Mouse (Mus musculus) hematopoietic stem cell, adult 5-6 weeks (primary cell): Measurements from ENCODE around the gene Vps37c. TPM values are rescaled to one million over a fixed set of nuclear protein-coding genes. Genes with fewer than 3 reads are reported as not detected.
A peak's percentile ranks its signal among the peaks of the same experiment; 100 is the strongest.

ENCODE experiments used
- ATAC-seq, 2 experiments: fragments of 125-278 bp in 1 of 2; replicated peaks in 1 of 2; 2 replicates each; pipeline ENCODE4 v1.8.0; 2016 to 2017; ENCODE audit warnings: inconsistent platforms in 2 of 2, mild to moderate bottlenecking in 2 of 2, moderate number of reproducible peaks in 2 of 2, low read depth in 1 of 2, moderate TSS enrichment in 1 of 2; ENCODE audit not compliant: low FRiP score in 2 of 2, poor library complexity in 2 of 2, severe bottlenecking in 2 of 2, insufficient read depth in 1 of 2, low TSS enrichment in 1 of 2
- total RNA-seq: library from RNA; stranded (forward); fragments of 172-1452, 232-1000 nt; gene quantifications from 2 replicates; pipeline ENCODE4 v1.2.3, GENCODE M21; 2017

Vps37c gene
- total RNA-seq, 1 experiment from 2014 or later = 11.7 TPM

DNA sequence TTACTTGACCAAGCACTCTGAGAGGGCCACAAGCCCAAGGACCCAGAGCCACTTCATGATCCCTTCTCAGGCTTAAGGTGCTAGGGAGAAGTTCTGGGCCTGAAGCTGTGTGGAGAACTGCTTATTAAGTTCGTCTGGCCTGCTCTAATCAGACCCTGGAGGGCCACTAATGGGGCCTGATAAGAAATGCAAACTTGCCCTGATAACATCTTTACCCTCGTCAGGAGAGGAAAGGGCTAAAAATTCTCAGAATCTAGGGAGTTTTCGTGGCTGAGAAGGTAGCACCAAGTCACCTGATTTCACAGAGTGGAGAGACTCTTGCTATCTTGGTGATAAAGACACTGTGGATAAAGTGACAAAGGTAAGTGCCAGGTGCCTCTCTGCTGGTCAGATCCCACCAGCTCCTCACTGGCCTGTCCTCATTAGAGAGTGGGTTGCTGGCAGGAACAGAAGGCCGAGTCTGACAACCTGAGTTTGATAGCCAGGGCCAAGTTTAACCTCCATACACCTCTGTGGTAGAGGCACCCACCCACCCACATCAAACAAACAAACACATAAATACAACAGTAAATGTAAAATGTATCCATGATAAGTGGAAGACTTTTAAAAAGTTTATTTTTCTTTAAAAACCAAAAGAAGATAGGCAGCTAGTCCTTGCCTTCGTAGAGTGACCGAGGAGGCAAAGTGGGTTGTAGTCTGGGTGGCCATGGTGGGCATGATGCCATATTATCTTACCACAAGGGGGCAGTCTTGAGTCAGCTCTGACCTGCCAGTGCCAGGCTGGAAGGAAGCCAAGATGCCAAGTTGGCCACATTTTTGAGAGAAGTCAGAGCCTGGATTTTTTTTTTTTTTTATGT lies 10.4 kb upstream of the Vps37c start, which contains the start of gene Pga5:
TSS of gene Pga5 (minus strand) at position 157 of the 857 bp plus-strand sequence.
- ATAC-seq = peak in 1 of 2 experiments; percentile 79; a peak in 2 of 4 replicates

DNA sequence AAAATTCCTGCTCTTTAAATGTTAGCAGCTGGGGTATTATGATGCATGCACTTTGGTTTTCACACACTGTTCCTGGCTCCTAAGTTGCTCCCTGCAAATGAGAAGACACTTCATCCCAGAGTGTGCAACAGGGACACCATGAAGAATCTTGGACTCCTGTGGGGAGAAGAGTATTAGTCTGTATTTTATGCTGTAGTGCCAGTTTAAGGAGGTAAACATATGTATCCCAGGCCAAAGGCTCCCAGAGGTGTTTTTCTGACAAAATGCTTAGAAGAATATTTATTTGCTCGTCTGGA lies 9.8 kb upstream of the Vps37c start:
- no peak for ATAC-seq

DNA sequence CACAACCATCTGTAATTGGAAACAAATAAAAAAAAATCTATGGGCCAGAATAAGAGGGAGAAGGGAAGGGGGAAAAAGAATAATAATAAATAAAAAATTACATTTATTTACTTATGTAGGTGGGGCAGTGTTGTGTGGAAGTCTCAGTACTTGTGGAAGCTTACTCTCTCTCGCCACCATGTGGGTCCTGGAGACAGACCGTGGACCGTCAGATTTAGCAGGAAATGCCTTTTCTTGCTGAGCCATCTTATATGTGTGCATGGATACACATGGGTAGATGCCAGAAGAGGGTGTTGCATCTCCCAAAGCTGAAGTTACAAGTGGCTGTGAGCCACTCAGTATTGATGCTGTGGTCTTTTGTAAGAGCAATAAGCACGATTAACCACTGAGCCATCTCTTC lies 7.0 kb upstream of the Vps37c start:
- no peak for ATAC-seq

DNA sequence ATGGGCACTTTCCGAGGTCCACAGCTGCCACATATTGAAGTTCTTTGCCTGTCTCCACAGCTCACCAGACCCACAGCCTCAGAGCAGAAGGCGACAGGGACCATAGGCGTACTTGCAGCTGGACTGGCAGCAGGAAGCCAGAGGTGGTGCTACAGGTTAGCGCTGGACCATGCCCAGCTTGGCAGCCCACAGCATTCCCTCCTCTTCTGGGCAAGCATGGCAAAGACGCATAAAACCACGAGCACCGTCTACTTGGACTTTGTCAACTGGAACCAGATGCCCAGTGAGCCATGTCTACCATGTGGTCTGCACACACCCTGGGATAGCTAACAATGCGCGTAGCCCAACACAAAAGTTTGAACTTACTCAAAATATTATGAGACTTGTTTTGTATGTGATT lies 3.5 kb upstream of the Vps37c start:
- no peak for ATAC-seq

DNA sequence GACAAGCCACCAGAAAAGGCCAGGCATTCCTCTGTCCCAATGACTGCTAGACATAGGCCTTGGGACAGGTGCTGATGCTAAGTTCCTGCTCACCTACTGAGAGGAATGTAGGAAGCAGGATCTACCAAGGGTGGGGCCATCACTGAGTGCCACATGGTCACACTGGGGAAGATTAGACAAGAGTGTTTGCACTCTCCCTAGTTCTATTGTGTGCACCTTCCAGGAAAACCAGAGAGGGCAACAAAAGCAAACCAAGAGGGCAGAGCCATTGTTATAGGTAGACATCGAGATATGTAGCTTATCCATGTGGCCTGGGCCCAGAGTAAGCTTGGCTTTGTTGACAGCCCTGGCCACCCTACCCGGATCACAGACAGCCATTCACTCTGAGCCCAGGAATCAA lies 2.8 kb upstream of the Vps37c start:
- ATAC-seq = no peak

DNA sequence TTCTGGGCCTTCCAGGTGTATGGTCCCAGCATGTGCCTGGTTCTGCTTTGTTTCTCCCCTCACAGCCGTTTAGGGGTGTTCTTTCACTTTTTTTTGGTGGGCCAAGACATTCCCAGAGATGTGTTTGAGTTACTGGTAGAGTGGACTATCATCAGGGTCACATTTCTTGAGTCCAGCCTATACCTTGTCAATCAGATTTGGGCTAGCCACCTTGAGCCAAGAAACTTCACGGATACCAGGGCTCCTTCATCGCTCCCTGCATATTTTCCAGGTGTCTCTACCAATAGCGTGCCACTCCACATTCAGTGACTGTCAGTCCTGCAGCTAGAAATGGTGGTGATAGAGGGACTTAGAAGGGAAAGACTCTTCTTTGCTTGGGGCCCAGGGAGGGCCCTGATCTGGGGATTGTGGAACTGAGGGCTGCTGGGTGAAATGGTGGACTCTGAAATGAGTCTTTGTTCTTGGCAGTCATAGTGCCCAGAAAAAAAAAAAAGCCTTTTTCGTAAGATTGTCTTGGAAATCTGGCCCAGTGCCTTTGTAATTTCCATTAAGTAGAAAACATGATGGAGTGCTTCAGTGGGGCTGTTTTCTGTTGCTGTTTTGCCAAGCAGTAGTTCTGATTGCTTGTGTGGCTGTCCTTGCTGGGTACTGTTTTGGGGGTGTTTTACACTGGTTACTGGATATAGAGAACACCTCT lies 1.1 kb downstream of the Vps37c start:
- ATAC-seq = no peak

DNA sequence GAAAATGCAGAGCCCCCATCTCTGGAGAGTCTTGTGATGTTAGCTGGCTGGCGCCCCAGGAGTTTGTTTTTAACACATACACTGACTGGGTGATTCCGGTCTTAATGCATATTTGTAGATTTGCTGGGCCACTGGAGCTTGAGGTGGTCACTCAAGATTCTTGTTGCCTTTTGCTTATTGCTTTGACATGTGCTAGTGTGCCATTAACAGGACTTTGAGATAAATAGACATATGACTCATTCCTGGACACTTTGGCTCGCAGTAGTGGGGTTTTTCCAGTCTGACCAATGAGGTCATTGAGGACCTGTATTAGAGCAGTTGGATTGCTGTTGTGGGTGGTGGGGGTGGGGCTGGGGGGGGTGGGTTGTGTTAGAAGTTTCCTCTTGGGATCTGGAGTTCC lies 1.8 kb downstream of the Vps37c start:
- ATAC-seq = no peak

DNA sequence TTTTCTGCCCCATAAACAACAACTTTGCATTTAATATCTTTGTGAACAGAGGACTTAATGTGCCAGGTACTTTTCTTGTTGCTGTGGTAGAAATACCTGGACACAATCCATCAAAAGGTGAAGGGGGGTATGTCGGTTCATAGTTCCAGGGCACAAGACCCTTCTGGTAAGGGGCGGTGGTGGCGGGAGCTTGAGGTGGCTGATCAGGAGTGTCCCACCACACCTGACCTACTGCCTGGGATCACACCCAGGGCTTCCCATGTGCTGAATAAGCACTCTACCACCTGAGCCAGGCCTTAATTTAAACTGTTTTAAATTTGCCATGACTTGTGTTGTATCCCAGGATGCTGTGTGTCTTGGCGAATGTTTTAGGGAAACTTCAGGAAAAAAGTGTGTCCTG lies 2.6 kb downstream of the Vps37c start:
- no peak for ATAC-seq

DNA sequence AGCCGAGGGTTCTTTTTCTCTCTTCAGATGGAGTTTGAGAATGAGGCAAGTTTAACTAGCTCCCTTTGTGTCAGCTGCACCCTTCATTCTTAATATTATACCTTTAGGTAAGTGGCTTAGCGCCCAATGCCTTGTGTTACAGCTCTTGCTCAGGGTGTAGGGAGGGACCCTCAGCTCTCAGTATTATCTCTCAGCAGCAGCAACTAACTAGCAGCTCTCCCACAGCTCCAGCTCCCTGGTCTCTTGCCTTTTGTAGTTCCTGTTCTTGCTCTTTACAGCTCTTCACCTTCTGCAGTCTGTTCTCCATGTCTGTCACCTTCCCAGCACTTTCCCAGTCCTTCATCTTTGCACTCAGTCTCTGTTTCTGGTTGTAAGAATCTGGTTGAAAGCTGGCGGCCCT lies 3.1 kb downstream of the Vps37c start:
- ATAC-seq = no peak

DNA sequence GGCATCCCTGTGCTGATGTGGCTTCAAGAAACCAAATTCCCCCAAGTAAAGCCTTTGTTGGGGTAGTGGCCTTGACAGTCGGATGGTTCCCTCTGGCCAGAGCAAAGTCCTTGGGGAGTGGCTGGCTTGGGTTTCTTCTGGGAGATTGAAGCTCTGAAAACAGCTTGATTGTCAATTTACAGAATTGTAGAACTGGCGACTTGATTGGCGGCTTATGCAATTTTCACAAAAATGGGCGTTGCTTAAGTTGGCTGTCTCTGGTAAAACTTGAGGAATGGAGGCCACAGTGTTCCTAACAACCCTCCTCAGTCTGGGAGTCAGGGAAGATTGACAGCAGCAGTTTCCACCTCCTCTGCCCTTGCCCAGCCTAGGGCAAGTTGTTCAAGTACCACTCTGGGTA lies 3.8 kb downstream of the Vps37c start:
- no peak for ATAC-seq

DNA sequence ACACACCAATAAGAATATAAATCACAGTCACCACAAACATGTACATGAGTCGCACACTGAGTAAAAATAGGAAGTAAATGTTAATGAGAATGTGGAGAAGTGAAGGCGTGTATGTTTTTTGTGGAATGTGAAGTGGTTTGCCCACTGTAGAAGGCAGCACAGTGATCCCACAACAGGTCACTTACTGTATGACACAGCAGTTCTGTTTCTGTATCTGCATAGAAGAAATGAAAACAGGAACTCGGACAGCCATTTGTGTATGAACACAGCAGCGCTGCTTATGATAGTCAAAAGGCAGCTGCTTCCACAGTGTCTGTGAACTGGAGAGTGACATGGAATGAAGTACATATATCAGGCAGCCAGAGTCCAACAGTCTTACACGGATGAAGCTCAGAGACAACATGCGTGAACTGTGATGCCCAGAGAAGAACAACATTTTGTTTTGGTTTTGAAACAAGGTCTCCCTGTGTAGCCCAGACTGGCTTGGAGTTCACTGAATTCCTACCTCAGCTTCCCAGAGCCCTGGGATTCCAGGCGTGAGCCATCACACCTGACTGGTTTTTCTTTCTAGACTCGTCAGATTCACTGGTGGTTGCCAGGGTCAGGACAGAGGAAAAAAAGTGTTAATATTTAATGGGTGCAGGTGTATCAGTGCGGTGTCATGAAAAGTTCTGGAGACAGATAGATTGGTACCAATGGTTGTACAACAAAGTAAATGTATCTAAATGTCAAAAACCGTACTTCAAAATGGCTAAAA lies 5.6 kb downstream of the Vps37c start:
- ATAC-seq = peak; percentile 69 to 74

DNA sequence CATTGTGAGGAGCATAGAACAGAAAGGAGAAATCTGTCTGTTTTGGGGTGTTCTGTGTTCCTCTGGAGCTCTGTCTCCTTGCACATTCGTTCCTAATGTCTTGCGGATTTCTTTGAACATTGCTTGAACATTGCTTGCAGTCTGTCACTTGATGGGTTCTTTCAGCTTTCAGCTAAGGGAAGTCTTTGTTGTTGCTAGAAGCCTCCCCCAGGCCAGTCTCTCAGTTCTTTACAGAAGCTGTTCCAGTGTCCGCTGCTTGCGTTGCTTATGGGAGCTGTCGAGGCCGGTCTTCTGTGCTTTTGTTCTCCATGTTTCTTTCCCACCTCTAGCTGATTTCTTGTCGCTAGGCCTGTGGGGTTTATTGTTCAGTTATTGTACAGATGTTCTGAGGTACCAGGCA lies 7.3 kb downstream of the Vps37c start:
- ATAC-seq = no peak

DNA sequence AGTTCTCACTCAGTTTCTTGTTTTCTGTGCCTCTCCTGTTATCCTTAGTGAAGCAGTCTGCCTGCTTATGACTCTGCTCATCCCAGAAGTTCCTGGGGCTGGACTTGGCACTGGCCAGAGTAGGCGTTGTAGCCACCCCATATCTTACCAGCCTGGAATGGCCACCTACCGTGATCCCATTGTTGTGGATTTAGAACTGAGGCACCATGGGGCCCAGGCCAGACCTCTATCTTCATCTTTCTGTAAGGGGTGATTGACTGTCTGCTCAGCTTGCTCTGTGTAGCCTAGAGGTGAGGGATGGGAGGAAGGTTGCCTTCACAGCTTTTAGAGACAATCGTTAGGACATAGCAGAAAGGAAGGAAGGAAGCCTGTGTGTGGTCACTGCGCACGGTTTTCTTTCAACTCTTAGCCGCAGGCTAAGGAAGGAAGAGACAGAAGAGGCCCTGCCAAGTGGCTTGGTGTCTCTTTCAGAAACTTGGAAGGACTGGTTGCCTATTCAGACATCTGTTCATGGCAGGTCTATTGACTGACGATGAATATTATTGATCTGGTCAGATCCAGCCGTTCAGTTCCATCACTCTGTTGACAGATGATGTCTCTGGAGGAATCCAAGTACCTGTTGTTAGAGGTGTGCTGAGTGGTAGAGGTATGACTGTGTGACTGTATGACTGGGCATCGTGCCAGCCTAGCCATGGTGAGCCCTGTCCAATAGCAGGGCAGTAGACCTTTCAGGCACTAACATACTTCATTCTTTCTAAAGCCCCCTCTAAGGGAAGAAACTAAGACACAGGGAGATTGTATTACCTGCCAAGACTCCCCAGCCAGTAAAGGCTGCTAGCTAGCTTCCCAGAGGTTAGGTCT lies 9.8 kb downstream of the Vps37c start:
- peak; percentile 55 to 63 for ATAC-seq

DNA sequence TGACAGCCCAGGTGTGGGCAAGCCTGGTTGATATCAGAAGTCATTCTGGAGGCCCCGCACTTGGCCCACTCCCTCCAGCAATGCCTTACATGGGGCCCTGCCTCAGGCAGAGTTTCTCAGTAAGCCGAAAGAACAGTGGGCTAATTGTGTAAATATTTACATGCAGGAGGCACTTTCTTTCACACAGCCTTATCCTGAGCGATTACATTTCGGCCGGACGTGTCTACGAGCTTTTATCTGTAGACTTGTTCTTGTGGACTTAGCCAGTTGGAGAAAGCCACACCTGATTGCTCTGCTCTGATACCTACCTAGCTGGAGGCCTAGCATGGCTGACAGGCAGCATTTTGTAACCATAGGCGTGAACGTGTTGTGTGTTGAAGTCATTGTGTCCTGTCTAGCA lies 11.3 kb downstream of the Vps37c start:
- ATAC-seq = no peak

DNA sequence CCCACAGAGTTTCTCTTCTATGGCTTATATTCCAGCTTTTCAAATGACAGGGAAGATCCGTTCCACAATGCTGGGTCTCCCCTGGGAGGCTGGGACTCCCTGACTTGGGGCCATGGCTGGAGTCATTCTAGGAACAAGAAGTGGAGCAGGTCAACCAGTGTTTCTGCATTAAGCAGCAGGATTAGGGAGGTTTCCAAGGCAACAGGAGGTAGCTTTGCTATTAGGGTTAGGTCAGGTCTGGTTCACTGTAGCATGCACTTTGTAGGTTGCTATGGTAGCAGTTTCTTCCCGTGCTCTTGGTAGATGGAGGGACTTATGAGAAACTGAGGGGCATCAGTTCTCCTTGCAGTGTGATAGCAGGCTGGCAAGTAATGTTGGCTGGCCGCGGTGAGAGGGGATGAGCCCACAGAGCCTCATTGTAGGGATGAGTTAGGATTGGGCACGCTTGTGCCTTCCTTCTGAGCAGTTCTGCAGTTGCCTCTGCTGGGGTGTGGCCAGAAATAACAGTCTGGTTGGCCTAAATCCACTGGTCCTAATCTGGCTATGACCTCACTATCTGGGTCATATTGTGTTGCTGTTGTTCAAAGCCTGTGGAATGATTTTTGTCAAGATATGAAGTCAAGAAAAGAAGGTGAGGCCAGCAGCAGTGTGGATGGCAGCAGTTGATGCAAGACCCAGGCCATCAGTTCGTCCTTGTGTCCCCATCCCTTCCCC lies 12.6 kb downstream of the Vps37c start:
- ATAC-seq = no peak

DNA sequence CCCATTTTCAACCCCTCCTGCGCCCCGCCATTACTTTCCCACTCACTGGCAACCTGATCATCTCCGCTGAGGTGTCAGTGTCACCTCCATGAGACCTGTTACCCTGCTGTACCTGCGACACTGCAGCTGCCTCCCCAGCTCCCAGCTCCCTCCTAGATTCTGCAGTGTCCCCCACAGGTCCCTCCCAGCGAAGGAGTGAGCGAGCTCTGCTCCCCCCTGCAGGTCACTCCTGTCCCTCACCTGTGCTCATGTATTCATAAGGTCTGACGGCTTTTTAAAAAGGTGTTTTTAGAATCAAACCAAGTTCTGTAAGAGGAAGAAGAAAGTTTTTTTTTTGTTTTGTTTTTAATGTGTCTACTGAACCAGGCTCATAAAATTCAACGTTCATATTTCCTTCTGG lies 13.6 kb downstream of the Vps37c start:
- no peak for ATAC-seq

DNA sequence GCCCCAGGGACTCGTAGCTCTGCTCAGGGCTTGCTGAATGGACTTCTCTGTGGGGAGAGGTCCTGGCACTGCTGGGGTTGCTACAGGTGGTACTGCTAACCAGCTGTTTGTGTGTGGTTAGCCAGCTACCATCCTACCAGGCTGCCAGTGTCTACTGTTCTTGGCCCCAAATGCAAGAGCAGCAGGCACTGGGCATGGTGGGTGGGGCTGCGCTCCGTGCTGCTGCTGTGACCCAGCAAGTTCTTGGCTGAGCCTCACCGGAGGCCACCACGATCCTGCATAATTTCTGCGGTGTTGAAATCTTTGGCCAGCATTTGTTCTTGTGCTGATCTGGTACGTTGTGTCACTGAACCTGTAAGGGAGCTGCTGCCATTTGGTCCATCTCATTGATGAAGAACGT lies 14.9 kb downstream of the Vps37c start:
- 0 out of 4 replicates have a peak, but pooled peaks of 1 of the 2 experiments have one; percentile 20 for ATAC-seq
